ENCODE assay signal across 16 mouse cellular contexts in genomic region chr3:130366917-130367610, GRCm38 (mm10).
DNase-seq lines count a peak whose midpoint lies in the region; ATAC-seq and TF ChIP-seq lines count a peak whose summit lies in the region.
"Had no signal": no experiment of that assay in that cellular context is flagged by ENCODE, and none has a peak within 500 bp of the region (broad histone marks: within the 10 kb centered on the region; RNA-seq: fewer than 3 reads in every experiment).

No protein-coding gene starts in this region.

- no peaks in the 10 kb centered on the region for H3K9me3 ChIP-seq in limb, embryonic 12.5 days
- no peaks in the 10 kb centered on the region for H3K9me3 ChIP-seq in forebrain, embryonic 11.5 days (ENCODE audit: control insufficient read depth, low read length)
- no peaks in the 10 kb centered on the region for H3K9me3 ChIP-seq in midbrain, postnatal 0 days (ENCODE audit: low read length)
- H3K9me3 ChIP-seq: heart, embryonic 13.5 days had no signal

- no peak overlapping the region for H3K9ac ChIP-seq in limb, embryonic 12.5 days (replicated peaks)
- no peak overlapping the region for H3K9ac ChIP-seq in forebrain, embryonic 11.5 days (ENCODE audit: low read length)
- H3K9ac ChIP-seq in midbrain, postnatal 0 days (replicated peaks; ENCODE audit: low read length, poor library complexity, severe bottlenecking): no peak overlapping the region
- H3K9ac ChIP-seq: heart, embryonic 13.5 days had no signal

- H3K4me2 ChIP-seq in limb, embryonic 12.5 days: peak overlapping the region; percentile 2; the same call in 1 of the 2 replicates
- no peak overlapping the region for H3K4me2 ChIP-seq in forebrain, embryonic 11.5 days (ENCODE audit: low read depth, low read length, severe bottlenecking)
- no peak overlapping the region for H3K4me2 ChIP-seq in midbrain, postnatal 0 days (ENCODE audit: low read depth, low read length, poor library complexity, severe bottlenecking)
- H3K4me2 ChIP-seq: heart, embryonic 13.5 days had no signal

- H3K4me1 ChIP-seq in bone marrow macrophage, adult 2 months (ENCODE audit: control insufficient read depth, insufficient read depth, low read length): peaks cover 16% of the 10 kb centered on the region
- H3K4me1 ChIP-seq in limb, embryonic 12.5 days (replicated peaks): peaks cover 36% of the 10 kb centered on the region
- no peaks in the 10 kb centered on the region for H3K4me1 ChIP-seq in forebrain, embryonic 11.5 days (replicated peaks; ENCODE audit: control insufficient read depth, insufficient read depth, low read length)
- H3K4me1 ChIP-seq in midbrain, postnatal 0 days (ENCODE audit: insufficient read depth, low read length): no peaks in the 10 kb centered on the region

- no peak for ATAC-seq in limb, embryonic 12.5 days (ENCODE audit: insufficient number of reproducible peaks, insufficient read depth, low FRiP score, low TSS enrichment, low read depth)
- no peak for ATAC-seq in forebrain, embryonic 11.5 days (replicated peaks; ENCODE audit: low FRiP score)
- no peak for ATAC-seq in midbrain, postnatal 0 days (ENCODE audit: low FRiP score)
- ATAC-seq: forebrain, embryonic 16.5 days had no signal

- 0 out of 2 replicates have a peak, but pooled peaks cover 3% of the 10 kb centered on the region for H3K27me3 ChIP-seq in limb, embryonic 12.5 days
- no peaks in the 10 kb centered on the region for H3K27me3 ChIP-seq in forebrain, embryonic 11.5 days (ENCODE audit: control insufficient read depth, insufficient read depth, low read length)
- no peaks in the 10 kb centered on the region for H3K27me3 ChIP-seq in midbrain, postnatal 0 days (ENCODE audit: insufficient read depth, low read length)
- H3K27me3 ChIP-seq: heart, embryonic 13.5 days had no signal

- DNase-seq in heart, adult 11 months: peak; percentile 88
- DNase-seq in heart, postnatal 25 days (ENCODE audit: low spot score): no peak
- DNase-seq in lung, postnatal 36 days: peak; percentile 38
- DNase-seq in forebrain, embryonic 11.5 days (ENCODE audit: low spot score): no peak
- no peak for DNase-seq in midbrain, postnatal 0 days (ENCODE audit: low spot score)
- DNase-seq in retina, postnatal 1 day: no peak
- DNase-seq: cerebellum, adult 8-10 months; embryo, embryonic 11 days; gastrocnemius, postnatal 10 days; thymus, postnatal 4 days had no signal

- no peak for TF ChIP-seq CTCF in bone marrow macrophage, adult 2 months (IDR thresholded peaks at IDR 0.05; ENCODE audit: low read depth, low read length)
- TF ChIP-seq CTCF in midbrain, postnatal 0 days (IDR thresholded peaks at IDR 0.05): no peak

- no peak overlapping the region for H3K4me3 ChIP-seq in bone marrow macrophage, adult 2 months (ENCODE audit: insufficient read depth, low read length)
- no peak overlapping the region for H3K4me3 ChIP-seq in limb, embryonic 12.5 days (replicated peaks)
- H3K4me3 ChIP-seq in forebrain, embryonic 11.5 days (ENCODE audit: low read depth, low read length): no peak overlapping the region
- H3K4me3 ChIP-seq in midbrain, postnatal 0 days (ENCODE audit: low read depth, low read length): no peak overlapping the region
- H3K4me3 ChIP-seq: erythroblast, embryonic 14.5 days; heart, embryonic 13.5 days; layer of hippocampus, adult 2 months had no signal

- intact Hi-C loops in heart, postnatal 25 days (cut with DNase I): no loop called here

- H3K36me3 ChIP-seq in limb, embryonic 12.5 days: no peaks in the 10 kb centered on the region
- H3K36me3 ChIP-seq in forebrain, embryonic 11.5 days (ENCODE audit: control insufficient read depth, insufficient read depth, low read length): no peaks in the 10 kb centered on the region
- H3K36me3 ChIP-seq in midbrain, postnatal 0 days (ENCODE audit: insufficient read depth, low read length): no peaks in the 10 kb centered on the region
- H3K36me3 ChIP-seq: heart, embryonic 13.5 days had no signal

- 30% methylated on average over 8 of the region's 8 CpGs for WGBS in limb, embryonic 12.5 days
- WGBS in forebrain, embryonic 11.5 days: 61% methylated on average over 8 of the region's 8 CpGs
- 63% methylated on average over 7 of the region's 8 CpGs for WGBS in midbrain, postnatal 0 days

- peak overlapping the region; percentile 60 for H3K27ac ChIP-seq in bone marrow macrophage, adult 2 months (ENCODE audit: insufficient read depth, low read depth, low read length)
- H3K27ac ChIP-seq in limb, embryonic 12.5 days: no peak overlapping the region; the same call in 1 of the 2 replicates
- H3K27ac ChIP-seq in forebrain, embryonic 11.5 days (ENCODE audit: low read depth, low read length): no peak overlapping the region
- H3K27ac ChIP-seq in midbrain, postnatal 0 days (ENCODE audit: low read depth, low read length): no peak overlapping the region
- H3K27ac ChIP-seq: heart, embryonic 13.5 days; layer of hippocampus, adult 2 months had no signal

- TF ChIP-seq POLR2A in bone marrow macrophage, adult 2 months (IDR thresholded peaks at IDR 0.05; ENCODE audit: borderline replicate concordance, low read depth, low read length): no peak

Comparison
In these comparisons a context has a peak if more than half of its experiments do, and no peak if none do; other contexts are left out.
1. DNase-seq: peak in heart, adult 11 months (single experiment) and lung, postnatal 36 days (single experiment); none in heart, postnatal 25 days (single experiment), forebrain, embryonic 11.5 days (single experiment), midbrain, postnatal 0 days (single experiment) and retina, postnatal 1 day (single experiment).